Mouse (Mus musculus) forelimb bud, embryonic 11.5 days (tissue): Measurements from ENCODE around the gene Lcn2.

Source experiments
- DNase-seq: peaks from one replicate; pipeline ENCODE4 v3.0.0-alpha.2; 2012; ENCODE audit warnings: low read depth, low spot score

The Lcn2 gene

GRCm38 (mm10) chr2:32413936-32414335 is 25.9 kb upstream of the Lcn2 start:
- DNase-seq, result no peak

GRCm38 (mm10) chr2:32412742-32413531 is 24.9 kb upstream of the Lcn2 start:
- DNase-seq, result no peak

GRCm38 (mm10) chr2:32411407-32411806 is 23.4 kb upstream of the Lcn2 start:
- DNase-seq, result no peak

- DNase-seq, result peak; percentile 76
These were observed 20.7 kb upstream of the Lcn2 start for GRCm38 (mm10) chr2:32408429-32409424.

- no peak for DNase-seq
These were observed 19.2 kb upstream of the Lcn2 start for GRCm38 (mm10) chr2:32407144-32407824.

GRCm38 (mm10) chr2:32404663-32405062 is 16.6 kb upstream of the Lcn2 start:
- DNase-seq, result peak; percentile 98

GRCm38 (mm10) chr2:32396695-32397094 is 8.6 kb upstream of the Lcn2 start:
- DNase-seq, result no peak

- DNase-seq, result peak; percentile 92
These were observed 8.0 kb upstream of the Lcn2 start for GRCm38 (mm10) chr2:32395946-32396621.

GRCm38 (mm10) chr2:32395484-32395945 is 7.5 kb upstream of the Lcn2 start, which contains the start of gene Ptges2:
Gene Ptges2 (plus strand): TSS chr2:32395896.
- DNase-seq, result peak; percentile 86

GRCm38 (mm10) chr2:32394973-32395372 is 6.9 kb upstream of the Lcn2 start:
- no peak for DNase-seq

GRCm38 (mm10) chr2:32392063-32392462 is 4.0 kb upstream of the Lcn2 start:
- no peak for DNase-seq

GRCm38 (mm10) chr2:32390871-32391270 is 2.8 kb upstream of the Lcn2 start:
- DNase-seq, result no peak

GRCm38 (mm10) chr2:32389157-32389556 is 1.1 kb upstream of the Lcn2 start:
- DNase-seq, result no peak

- no peak for DNase-seq
These were observed 5.4 kb downstream of the Lcn2 start for GRCm38 (mm10) chr2:32382689-32383088.

- DNase-seq, result peak; percentile 92
These were observed 6.3 kb downstream of the Lcn2 start, which contains the start of gene 1110008P14Rik for GRCm38 (mm10) chr2:32381775-32382223. Gene 1110008P14Rik (minus strand): TSS chr2:32381938.

GRCm38 (mm10) chr2:32381141-32381774 is 6.8 kb downstream of the Lcn2 start:
- no peak for DNase-seq

GRCm38 (mm10) chr2:32380001-32380500 is 8.0 kb downstream of the Lcn2 start:
- DNase-seq, result no peak

GRCm38 (mm10) chr2:32376963-32377362 is 11.1 kb downstream of the Lcn2 start:
- no peak for DNase-seq

GRCm38 (mm10) chr2:32375317-32375940 is 12.6 kb downstream of the Lcn2 start:
- no peak for DNase-seq

GRCm38 (mm10) chr2:32374191-32374590 is 13.9 kb downstream of the Lcn2 start:
- DNase-seq, result no peak
